Mouse (Mus musculus): ENCODE measurements around the gene Scly.

- TF ChIP-seq EP300 (IDR thresholded peaks at IDR 0.05; ENCODE audit: low read depth) = no peak
- no peak for TF ChIP-seq CTCF (IDR thresholded peaks at IDR 0.05; ENCODE audit: low read depth)
Measured at GRCm38 (mm10) chr1:91364822-91365644, 66.9 kb downstream of the Scly start.

All from heart, postnatal 0 days (tissue).